Mouse (Mus musculus): ENCODE measurements around the gene Tmem265.
A peak's percentile ranks its signal among the peaks of the same experiment; 100 is the strongest.

The Tmem265 gene

GRCm38 (mm10) chr7:127588011-127588871 is 27.1 kb downstream of the Tmem265 start, which contains the start of the genes Ccdc189 and Rnf40:
TSS of gene Ccdc189 (minus strand) at chr7:127588595.
TSS of gene Rnf40 (plus strand) at chr7:127588767.
- DNase-seq (ENCODE audit: low spot score in 2 of 2): peak; percentile 84 to 91

GRCm38 (mm10) chr7:127588901-127589300 is 27.7 kb downstream of the Tmem265 start:
- DNase-seq (ENCODE audit: low spot score in 2 of 2): no peak

GRCm38 (mm10) chr7:127589637-127590036 is 28.4 kb downstream of the Tmem265 start:
- no peak for DNase-seq (ENCODE audit: low spot score in 2 of 2)

- DNase-seq (ENCODE audit: low spot score in 2 of 2): no peak
These were observed 29.9 kb downstream of the Tmem265 start for GRCm38 (mm10) chr7:127591108-127591507.

GRCm38 (mm10) chr7:127592575-127592974 is 31.4 kb downstream of the Tmem265 start:
- no peak for DNase-seq (ENCODE audit: low spot score in 2 of 2)

GRCm38 (mm10) chr7:127596747-127597146 is 35.6 kb downstream of the Tmem265 start:
- no peak for DNase-seq (ENCODE audit: low spot score in 2 of 2)

- no peak for DNase-seq (ENCODE audit: low spot score in 2 of 2)
These were observed 39.4 kb downstream of the Tmem265 start for GRCm38 (mm10) chr7:127600612-127601011.

GRCm38 (mm10) chr7:127601735-127602134 is 40.5 kb downstream of the Tmem265 start:
- DNase-seq (ENCODE audit: low spot score in 2 of 2): no peak

GRCm38 (mm10) chr7:127602903-127603302 is 41.7 kb downstream of the Tmem265 start:
- no peak for DNase-seq (ENCODE audit: low spot score in 2 of 2)

GRCm38 (mm10) chr7:127604256-127604655 is 43.1 kb downstream of the Tmem265 start:
- DNase-seq (ENCODE audit: low spot score in 2 of 2): no peak

- DNase-seq (ENCODE audit: low spot score in 2 of 2): no peak
These were observed 46.0 kb downstream of the Tmem265 start for GRCm38 (mm10) chr7:127607150-127607549.

- DNase-seq (ENCODE audit: low spot score in 2 of 2): no peak
These were observed 49.8 kb downstream of the Tmem265 start for GRCm38 (mm10) chr7:127611011-127611410.

- DNase-seq (ENCODE audit: low spot score in 2 of 2): no peak
These were observed 50.4 kb downstream of the Tmem265 start for GRCm38 (mm10) chr7:127611561-127611960.

- DNase-seq (ENCODE audit: low spot score in 2 of 2): no peak
These were observed 52.3 kb downstream of the Tmem265 start for GRCm38 (mm10) chr7:127613501-127613900.

- DNase-seq (ENCODE audit: low spot score in 2 of 2): no peak
These were observed 52.9 kb downstream of the Tmem265 start for GRCm38 (mm10) chr7:127614091-127614490.

- DNase-seq (ENCODE audit: low spot score in 2 of 2): no peak
These were observed 53.3 kb downstream of the Tmem265 start for GRCm38 (mm10) chr7:127614511-127614890.

GRCm38 (mm10) chr7:127614891-127615843 is 54.0 kb downstream of the Tmem265 start, which contains the start of gene Zfp629:
TSS of gene Zfp629 (minus strand) at chr7:127615797.
- DNase-seq (ENCODE audit: low spot score in 2 of 2): peak; percentile 60 to 61

- no peak for DNase-seq (ENCODE audit: low spot score in 2 of 2)
These were observed 55.1 kb downstream of the Tmem265 start for GRCm38 (mm10) chr7:127616336-127616735.

Measured in frontal cortex, postnatal 25 days (tissue).